Mouse (Mus musculus) forebrain, embryonic 12.5 days (tissue): Measurements from ENCODE around the gene Pbrm1. TPM values are rescaled to one million over a fixed set of nuclear protein-coding genes. Genes with fewer than 3 reads are reported as not detected.

Source experiments
- ATAC-seq: fragments of 200-750 bp; cut with Nextera tagmentation; 2 replicates; pipeline ENCODE4 v1.8.0; 2017; ENCODE audit warnings: moderate TSS enrichment; ENCODE audit not compliant: low FRiP score
- H3K27ac ChIP-seq: fragments of 300-500 bp; sonication (generic); 2 replicates; pipeline ENCODE4 v1.5.1; 2016; ENCODE audit warnings: mild to moderate bottlenecking
- H3K27me3 ChIP-seq: fragments of 300-500 bp; sonication (generic); 2 replicates; pipeline ENCODE4 v1.6.1; 2016; ENCODE audit warnings: mild to moderate bottlenecking
- H3K36me3 ChIP-seq: fragments of 300-500 bp; sonication (generic); replicated peaks from 2 replicates; pipeline ENCODE4 v1.6.1; 2016; ENCODE audit warnings: mild to moderate bottlenecking
- H3K4me1 ChIP-seq: fragments of 300-500 bp; sonication (generic); 2 replicates; pipeline ENCODE4 v1.6.1; 2016
- H3K4me2 ChIP-seq: fragments of 300-500 bp; sonication (generic); 2 replicates; pipeline ENCODE4 v1.6.1; 2016; ENCODE audit warnings: mild to moderate bottlenecking, moderate library complexity
- H3K4me3 ChIP-seq: fragments of 300-500 bp; sonication (generic); replicated peaks from 2 replicates; pipeline ENCODE4 v1.5.1; 2016; ENCODE audit warnings: mild to moderate bottlenecking
- H3K9ac ChIP-seq: fragments of 300-500 bp; sonication (generic); 2 replicates; pipeline ENCODE4 v1.6.1; 2016; ENCODE audit warnings: mild to moderate bottlenecking
- H3K9me3 ChIP-seq: fragments of 300-500 bp; sonication (generic); 2 replicates; pipeline ENCODE4 v1.6.1; 2016
- WGBS: fragments of 180-500 bp; shearing (Covaris S2); methylation state at CpG from one replicate; pipeline ENCODE4 v1.1.7; 2016; 5-methylcytosine and 5-hydroxymethylcytosine counted together
- polyA plus RNA-seq: library from polyadenylated mRNA; unstranded; fragments of >200 nt; fragmentation: Nextera tagmentation; extraction: Ambion mirVana; gene quantifications from 2 replicates; pipeline ENCODE4 v1.2.1, GENCODE M21; 2016

Gene Pbrm1
- polyA plus RNA-seq, 1 experiment from 2014 or later = 189 TPM

- Histone ChIP-seq H3K4me2 (no peak overlapping the region), H3K9me3 (no peaks in the 10 kb centered on the region), H3K27me3 (no peaks in the 10 kb centered on the region), H3K4me1 (0 out of 2 replicates have a peak, but pooled peaks cover 2% of the 10 kb centered on the region), H3K36me3 (no peaks in the 10 kb centered on the region), H3K4me3 (no peak overlapping the region), H3K9ac (no peak overlapping the region), H3K27ac (no peak overlapping the region)
- 74% methylated on average over 2 of the region's 2 CpGs for WGBS
- no peak for ATAC-seq
Measured at GRCm38 (mm10) chr14:31165010-31165409, 146.1 kb downstream of the Pbrm1 start.

GRCm38 (mm10) chr14:31165458-31165857 lies 146.5 kb downstream of the Pbrm1 start:
- Histone ChIP-seq H3K9me3 (no peaks in the 10 kb centered on the region), H3K27me3 (no peaks in the 10 kb centered on the region), H3K9ac (no peak overlapping the region), H3K4me2 (no peak overlapping the region), H3K4me3 (no peak overlapping the region), H3K36me3 (peaks cover 3% of the 10 kb centered on the region), H3K27ac (no peak overlapping the region), H3K4me1 (0 out of 2 replicates have a peak, but pooled peaks cover 2% of the 10 kb centered on the region)
- 62% methylated on average over 7 of the region's 7 CpGs for WGBS
- ATAC-seq = no peak

- Histone ChIP-seq H3K27ac (no peak overlapping the region), H3K4me3 (no peak overlapping the region), H3K4me2 (no peak overlapping the region), H3K27me3 (no peaks in the 10 kb centered on the region), H3K4me1 (0 out of 2 replicates have a peak, but pooled peaks cover 2% of the 10 kb centered on the region), H3K9me3 (no peaks in the 10 kb centered on the region), H3K9ac (no peak overlapping the region), H3K36me3 (peaks cover 9% of the 10 kb centered on the region)
- no peak for ATAC-seq
- 78% methylated on average over 10 of the region's 10 CpGs for WGBS
Measured at GRCm38 (mm10) chr14:31165991-31166630, 147.2 kb downstream of the Pbrm1 start.

GRCm38 (mm10) chr14:31166827-31167226 lies 147.9 kb downstream of the Pbrm1 start:
- no peaks in the 10 kb centered on the region for H3K27me3 ChIP-seq
- H3K9me3 ChIP-seq = no peaks in the 10 kb centered on the region
- peaks cover 16% of the 10 kb centered on the region for H3K36me3 ChIP-seq
- 0 out of 2 replicates have a peak, but pooled peaks cover 2% of the 10 kb centered on the region for H3K4me1 ChIP-seq
- H3K4me3 ChIP-seq = no peak overlapping the region
- H3K9ac ChIP-seq = no peak overlapping the region
- 72% methylated on average over 9 of the region's 9 CpGs for WGBS
- H3K4me2 ChIP-seq = no peak overlapping the region
- no peak overlapping the region for H3K27ac ChIP-seq
- ATAC-seq = no peak

- H3K36me3 ChIP-seq = peaks cover 32% of the 10 kb centered on the region
- no peak within 1 kb of the TSS for H3K4me3 ChIP-seq
- no peaks in the 10 kb centered on the region for H3K9me3 ChIP-seq
- 0 out of 2 replicates have a peak, but pooled peaks cover 2% of the 10 kb centered on the region for H3K4me1 ChIP-seq
- no peak for ATAC-seq
- 64% methylated on average over 10 of the region's 10 CpGs for WGBS
- H3K4me2 ChIP-seq = no peak within 1 kb of the TSS; the same call in 1 of the 2 replicates
- H3K9ac ChIP-seq = peak within 1 kb of the TSS; percentile 9; the same call in 1 of the 2 replicates
- peak within 1 kb of the TSS; percentile 14; the same call in 1 of the 2 replicates for H3K27ac ChIP-seq
- no peaks in the 10 kb centered on the region for H3K27me3 ChIP-seq
Measured at GRCm38 (mm10) chr14:31168425-31168824, 149.5 kb downstream of the Pbrm1 start, which contains the start of gene Stab1. Stab1 (minus strand) TSS chr14:31168641.

- no peak overlapping the region for H3K4me3 ChIP-seq
- peaks cover 43% of the 10 kb centered on the region for H3K36me3 ChIP-seq
- H3K27ac ChIP-seq = no peak overlapping the region
- ATAC-seq = no peak
- 0 out of 2 replicates have a peak, but pooled peaks cover 2% of the 10 kb centered on the region for H3K4me1 ChIP-seq
- no peaks in the 10 kb centered on the region for H3K9me3 ChIP-seq
- H3K27me3 ChIP-seq = no peaks in the 10 kb centered on the region
- 89% methylated on average over 6 of the region's 6 CpGs for WGBS
- H3K4me2 ChIP-seq = no peak overlapping the region
- no peak overlapping the region for H3K9ac ChIP-seq
Measured at GRCm38 (mm10) chr14:31169508-31169907, 150.6 kb downstream of the Pbrm1 start.

GRCm38 (mm10) chr14:31170963-31171362 lies 152.0 kb downstream of the Pbrm1 start:
- H3K9me3 ChIP-seq = no peaks in the 10 kb centered on the region
- no peak overlapping the region for H3K4me3 ChIP-seq
- peaks cover 58% of the 10 kb centered on the region for H3K36me3 ChIP-seq
- WGBS = 86% methylated on average over 13 of the region's 13 CpGs
- peak overlapping the region; percentile 15; the same call in 1 of the 2 replicates for H3K27ac ChIP-seq
- H3K27me3 ChIP-seq = no peaks in the 10 kb centered on the region
- ATAC-seq = no peak
- no peak overlapping the region for H3K9ac ChIP-seq
- H3K4me2 ChIP-seq = no peak overlapping the region
- H3K4me1 ChIP-seq = no peaks in the 10 kb centered on the region

Other genes with a start within 250 kb of the Pbrm1 start
- gene Tmem110, start 193.5 kb upstream of the Pbrm1 start, polyA plus RNA-seq = 22.6 and 25.1 TPM in 2 replicates
- gene Mustn1, start 139.9 kb upstream of the Pbrm1 start, polyA plus RNA-seq = 0.15 and 0.47 TPM in 2 replicates
- gene Itih4, start 132.7 kb upstream of the Pbrm1 start, polyA plus RNA-seq = not detected in 2 replicates
- 0.08 and 0.17 TPM in 2 replicates for gene Itih3, start 95.4 kb upstream of the Pbrm1 start, polyA plus RNA-seq
- not detected in 2 replicates for gene Itih1, start 75.8 kb upstream of the Pbrm1 start, polyA plus RNA-seq
- gene Nek4, start 67.8 kb upstream of the Pbrm1 start, polyA plus RNA-seq = 22.9 and 23.2 TPM in 2 replicates
- gene Glt8d1, start 17.7 kb upstream of the Pbrm1 start, polyA plus RNA-seq = 60.5 and 66.0 TPM in 2 replicates
- 262 and 276 TPM in 2 replicates for gene Spcs1, start 17.5 kb upstream of the Pbrm1 start, polyA plus RNA-seq
- 98.7 and 107 TPM in 2 replicates for gene Gnl3, start within 50 bp of the Pbrm1 start, polyA plus RNA-seq
- gene Smim4, start 109.8 kb downstream of the Pbrm1 start, polyA plus RNA-seq = 54.6 and 67.9 TPM in 2 replicates
- 406 and 410 TPM in 2 replicates for gene Nt5dc2, start 111.9 kb downstream of the Pbrm1 start, polyA plus RNA-seq
- gene Stab1, start 149.5 kb downstream of the Pbrm1 start, polyA plus RNA-seq = 23.1 and 26.1 TPM in 2 replicates
- 1.6 and 2.1 TPM in 2 replicates for gene Tnnc1, start 189.2 kb downstream of the Pbrm1 start, polyA plus RNA-seq
- 439 and 446 TPM in 2 replicates for gene Nisch, start 197.8 kb downstream of the Pbrm1 start, polyA plus RNA-seq
- gene Sema3g, start 198.7 kb downstream of the Pbrm1 start, polyA plus RNA-seq = 0.86 and 0.93 TPM in 2 replicates
- gene Phf7, start 232.2 kb downstream of the Pbrm1 start, polyA plus RNA-seq = 14.8 and 15.8 TPM in 2 replicates
- gene Bap1, start 232.3 kb downstream of the Pbrm1 start, polyA plus RNA-seq = 130 and 135 TPM in 2 replicates